Mouse (Mus musculus) lung, embryonic 15.5 days (tissue): ENCODE measurements around the gene Cubn. TPM values are rescaled to one million over a fixed set of nuclear protein-coding genes. Genes with fewer than 3 reads are reported as not detected.

Experiments used
- ATAC-seq: fragments of 200-750 bp; cut with Nextera tagmentation; 2 replicates; pipeline ENCODE4 v1.8.0; 2017; ENCODE audit warnings: moderate number of reproducible peaks, borderline replicate concordance; ENCODE audit not compliant: low FRiP score, low TSS enrichment; ENCODE audit errors: extremely low read depth
- H3K27ac ChIP-seq: fragments of 300-500 bp; sonication (generic); 2 replicates; pipeline ENCODE4 v1.5.1; 2015; ENCODE audit warnings: moderate library complexity, mild to moderate bottlenecking, inconsistent platforms
- H3K27me3 ChIP-seq: fragments of 300-500 bp; sonication (generic); 2 replicates; pipeline ENCODE4 v1.6.1; 2015; ENCODE audit warnings: inconsistent platforms
- H3K36me3 ChIP-seq: fragments of 300-500 bp; sonication (generic); 2 replicates; pipeline ENCODE4 v1.6.1; 2015; ENCODE audit warnings: inconsistent platforms
- H3K4me1 ChIP-seq: fragments of 300-500 bp; sonication (generic); 2 replicates; pipeline ENCODE4 v1.6.1; 2015; ENCODE audit warnings: inconsistent platforms
- H3K4me2 ChIP-seq: fragments of 300-500 bp; sonication (generic); 2 replicates; pipeline ENCODE4 v1.6.1; 2015; ENCODE audit warnings: inconsistent platforms, mild to moderate bottlenecking, moderate library complexity
- H3K4me3 ChIP-seq: fragments of 300-500 bp; sonication (generic); 2 replicates; pipeline ENCODE4 v1.5.1; 2015; ENCODE audit warnings: mild to moderate bottlenecking, inconsistent platforms
- H3K9ac ChIP-seq: fragments of 300-500 bp; sonication (generic); 2 replicates; pipeline ENCODE4 v1.6.1; 2015; ENCODE audit warnings: inconsistent platforms
- H3K9me3 ChIP-seq: fragments of 300-500 bp; sonication (generic); 2 replicates; pipeline ENCODE4 v1.6.1; 2016; ENCODE audit warnings: inconsistent platforms
- WGBS: fragments of 180-500 bp; shearing (Covaris S2); methylation state at CpG from one replicate; pipeline ENCODE4 v1.1.7; 2015; 5-methylcytosine and 5-hydroxymethylcytosine counted together
- polyA plus RNA-seq: library from polyadenylated mRNA; unstranded; fragments of >200 nt; fragmentation: Nextera tagmentation; extraction: Ambion mirVana; gene quantifications from 2 replicates; pipeline ENCODE4 v1.2.1, GENCODE M21; 2015

Cubn gene
- polyA plus RNA-seq, 1 experiment from 2014 or later: 0.76 TPM

- H3K9ac ChIP-seq: no peak overlapping the region
- H3K4me2 ChIP-seq: no peak overlapping the region
- H3K27ac ChIP-seq: no peak overlapping the region
- H3K27me3 ChIP-seq: no peaks in the 10 kb centered on the region
- no peak for ATAC-seq
- 88% methylated on average over 3 of the region's 3 CpGs for WGBS
- no peaks in the 10 kb centered on the region for H3K36me3 ChIP-seq
- no peaks in the 10 kb centered on the region for H3K9me3 ChIP-seq
- no peaks in the 10 kb centered on the region for H3K4me1 ChIP-seq
- no peak overlapping the region for H3K4me3 ChIP-seq
Observed at GRCm38 (mm10) chr2:13470108-13470507, 21.5 kb downstream of the Cubn start.

GRCm38 (mm10) chr2:13469641-13470040 lies 22.0 kb downstream of the Cubn start:
- WGBS: 80% methylated on average over 4 of the region's 4 CpGs
- ATAC-seq: no peak
- Histone ChIP-seq H3K27me3 (no peaks in the 10 kb centered on the region), H3K4me1 (no peaks in the 10 kb centered on the region), H3K9me3 (no peaks in the 10 kb centered on the region), H3K4me3 (no peak overlapping the region), H3K4me2 (no peak overlapping the region), H3K27ac (no peak overlapping the region), H3K9ac (no peak overlapping the region), H3K36me3 (no peaks in the 10 kb centered on the region)

- Histone ChIP-seq H3K36me3 (no peaks in the 10 kb centered on the region), H3K4me2 (no peak overlapping the region), H3K9me3 (no peaks in the 10 kb centered on the region), H3K9ac (no peak overlapping the region), H3K4me1 (no peaks in the 10 kb centered on the region), H3K4me3 (no peak overlapping the region), H3K27me3 (no peaks in the 10 kb centered on the region), H3K27ac (no peak overlapping the region)
- ATAC-seq: no peak
- 71% methylated on average over 3 of the region's 3 CpGs for WGBS
Observed at GRCm38 (mm10) chr2:13466685-13467084, 24.9 kb downstream of the Cubn start.

GRCm38 (mm10) chr2:13458088-13458487 lies 33.5 kb downstream of the Cubn start:
- 76% methylated on average over 2 of the region's 2 CpGs for WGBS
- H3K27ac ChIP-seq: no peak overlapping the region
- H3K4me2 ChIP-seq: no peak overlapping the region
- no peaks in the 10 kb centered on the region for H3K36me3 ChIP-seq
- no peaks in the 10 kb centered on the region for H3K9me3 ChIP-seq
- no peak overlapping the region for H3K4me3 ChIP-seq
- H3K4me1 ChIP-seq: no peaks in the 10 kb centered on the region
- no peak for ATAC-seq
- H3K27me3 ChIP-seq: no peaks in the 10 kb centered on the region
- no peak overlapping the region for H3K9ac ChIP-seq

GRCm38 (mm10) chr2:13456821-13457220 lies 34.8 kb downstream of the Cubn start:
- Histone ChIP-seq H3K4me2 (no peak overlapping the region), H3K9me3 (no peaks in the 10 kb centered on the region), H3K4me1 (no peaks in the 10 kb centered on the region), H3K4me3 (no peak overlapping the region), H3K27ac (no peak overlapping the region), H3K36me3 (no peaks in the 10 kb centered on the region), H3K9ac (no peak overlapping the region), H3K27me3 (no peaks in the 10 kb centered on the region)
- no peak for ATAC-seq
- WGBS: 73% methylated on average over 1 of the region's 1 CpGs

- H3K4me1 ChIP-seq: no peaks in the 10 kb centered on the region
- no peak overlapping the region for H3K4me2 ChIP-seq
- no peak overlapping the region for H3K9ac ChIP-seq
- ATAC-seq: no peak
- no peaks in the 10 kb centered on the region for H3K27me3 ChIP-seq
- H3K36me3 ChIP-seq: no peaks in the 10 kb centered on the region
- H3K4me3 ChIP-seq: no peak overlapping the region
- no peak overlapping the region for H3K27ac ChIP-seq
- H3K9me3 ChIP-seq: no peaks in the 10 kb centered on the region
- 56% methylated on average over 13 of the region's 13 CpGs for WGBS
Observed at GRCm38 (mm10) chr2:13451495-13452491, 39.8 kb downstream of the Cubn start.

- no peak overlapping the region for H3K4me2 ChIP-seq
- no peaks in the 10 kb centered on the region for H3K4me1 ChIP-seq
- H3K9me3 ChIP-seq: no peaks in the 10 kb centered on the region
- no peak overlapping the region for H3K9ac ChIP-seq
- WGBS: 56% methylated on average over 3 of the region's 3 CpGs
- H3K27ac ChIP-seq: no peak overlapping the region
- H3K27me3 ChIP-seq: no peaks in the 10 kb centered on the region
- ATAC-seq: no peak
- H3K36me3 ChIP-seq: no peaks in the 10 kb centered on the region
- no peak overlapping the region for H3K4me3 ChIP-seq
Observed at GRCm38 (mm10) chr2:13450895-13451294, 40.7 kb downstream of the Cubn start.

- H3K9me3 ChIP-seq: no peaks in the 10 kb centered on the region
- H3K4me3 ChIP-seq: no peak overlapping the region
- H3K9ac ChIP-seq: no peak overlapping the region
- H3K27me3 ChIP-seq: no peaks in the 10 kb centered on the region
- H3K27ac ChIP-seq: no peak overlapping the region
- no peaks in the 10 kb centered on the region for H3K36me3 ChIP-seq
- H3K4me1 ChIP-seq: no peaks in the 10 kb centered on the region
- 43% methylated on average over 2 of the region's 2 CpGs for WGBS
- ATAC-seq: no peak
- no peak overlapping the region for H3K4me2 ChIP-seq
Observed at GRCm38 (mm10) chr2:13450470-13450869, 41.1 kb downstream of the Cubn start.

GRCm38 (mm10) chr2:13445156-13445555 lies 46.5 kb downstream of the Cubn start:
- no peak overlapping the region for H3K9ac ChIP-seq
- no peaks in the 10 kb centered on the region for H3K36me3 ChIP-seq
- no peaks in the 10 kb centered on the region for H3K9me3 ChIP-seq
- no peak for ATAC-seq
- no peak overlapping the region for H3K4me3 ChIP-seq
- no peaks in the 10 kb centered on the region for H3K4me1 ChIP-seq
- H3K27ac ChIP-seq: no peak overlapping the region
- 88% methylated on average over 4 of the region's 4 CpGs for WGBS
- H3K4me2 ChIP-seq: no peak overlapping the region
- H3K27me3 ChIP-seq: no peaks in the 10 kb centered on the region

GRCm38 (mm10) chr2:13438983-13439382 lies 52.6 kb downstream of the Cubn start:
- H3K4me1 ChIP-seq: no peaks in the 10 kb centered on the region
- H3K27ac ChIP-seq: no peak overlapping the region
- no peak overlapping the region for H3K9ac ChIP-seq
- 70% methylated on average over 1 of the region's 1 CpGs for WGBS
- H3K9me3 ChIP-seq: no peaks in the 10 kb centered on the region
- H3K4me2 ChIP-seq: no peak overlapping the region
- no peaks in the 10 kb centered on the region for H3K27me3 ChIP-seq
- ATAC-seq: no peak
- no peaks in the 10 kb centered on the region for H3K36me3 ChIP-seq
- no peak overlapping the region for H3K4me3 ChIP-seq

- ATAC-seq: no peak
- WGBS: 78% methylated on average over 3 of the region's 3 CpGs
Observed at GRCm38 (mm10) chr2:13438275-13438845, 53.3 kb downstream of the Cubn start.

GRCm38 (mm10) chr2:13432002-13432401 lies 59.6 kb downstream of the Cubn start:
- Histone ChIP-seq H3K9me3 (no peaks in the 10 kb centered on the region), H3K4me3 (no peak overlapping the region), H3K27me3 (no peaks in the 10 kb centered on the region), H3K4me1 (no peaks in the 10 kb centered on the region), H3K36me3 (no peaks in the 10 kb centered on the region), H3K9ac (no peak overlapping the region), H3K4me2 (no peak overlapping the region), H3K27ac (no peak overlapping the region)
- ATAC-seq: no peak
- WGBS: 83% methylated on average over 4 of the region's 4 CpGs

More at GRCm38 (mm10) chr2:13438275-13438845, 53.3 kb downstream of the Cubn start:
- H3K9me3 ChIP-seq: no peaks in the 10 kb centered on the region
- H3K27me3 ChIP-seq: no peaks in the 10 kb centered on the region
- no peak overlapping the region for H3K4me2 ChIP-seq
- H3K27ac ChIP-seq: no peak overlapping the region
- H3K4me3 ChIP-seq: no peak overlapping the region
- no peaks in the 10 kb centered on the region for H3K4me1 ChIP-seq
- no peak overlapping the region for H3K9ac ChIP-seq
- H3K36me3 ChIP-seq: no peaks in the 10 kb centered on the region
